Mouse (Mus musculus): ENCODE measurements at regions not wholly inside any gene's neighbourhood (a gene's known extent, or its start where the extent isn't known, plus 50 kb on each side); places are given as distances from the start of the nearest gene placed in this dataset.
A peak's percentile ranks its signal among the peaks of the same experiment; 100 is the strongest.

GRCm38 (mm10) chr9:60931290-60931689 lies 136.9 kb downstream of the Uaca start:
- DNase-seq (ENCODE audit: low read depth, low spot score): no peak
- Histone ChIP-seq H3K27me3 (ENCODE audit: control insufficient read depth, insufficient read depth, low read length, poor library complexity, severe bottlenecking) (no peaks in the 10 kb centered on the region), H3K36me3 (ENCODE audit: control insufficient read depth, insufficient read depth, low read length, poor library complexity, severe bottlenecking) (no peaks in the 10 kb centered on the region)

GRCm38 (mm10) chr9:60936937-60937336 lies 142.6 kb downstream of the Uaca start:
- peak; percentile 41 for DNase-seq (ENCODE audit: low read depth, low spot score)
- H3K27me3 ChIP-seq (ENCODE audit: control insufficient read depth, insufficient read depth, low read length, poor library complexity, severe bottlenecking): no peaks in the 10 kb centered on the region
- no peaks in the 10 kb centered on the region for H3K36me3 ChIP-seq (ENCODE audit: control insufficient read depth, insufficient read depth, low read length, poor library complexity, severe bottlenecking)

DNA sequence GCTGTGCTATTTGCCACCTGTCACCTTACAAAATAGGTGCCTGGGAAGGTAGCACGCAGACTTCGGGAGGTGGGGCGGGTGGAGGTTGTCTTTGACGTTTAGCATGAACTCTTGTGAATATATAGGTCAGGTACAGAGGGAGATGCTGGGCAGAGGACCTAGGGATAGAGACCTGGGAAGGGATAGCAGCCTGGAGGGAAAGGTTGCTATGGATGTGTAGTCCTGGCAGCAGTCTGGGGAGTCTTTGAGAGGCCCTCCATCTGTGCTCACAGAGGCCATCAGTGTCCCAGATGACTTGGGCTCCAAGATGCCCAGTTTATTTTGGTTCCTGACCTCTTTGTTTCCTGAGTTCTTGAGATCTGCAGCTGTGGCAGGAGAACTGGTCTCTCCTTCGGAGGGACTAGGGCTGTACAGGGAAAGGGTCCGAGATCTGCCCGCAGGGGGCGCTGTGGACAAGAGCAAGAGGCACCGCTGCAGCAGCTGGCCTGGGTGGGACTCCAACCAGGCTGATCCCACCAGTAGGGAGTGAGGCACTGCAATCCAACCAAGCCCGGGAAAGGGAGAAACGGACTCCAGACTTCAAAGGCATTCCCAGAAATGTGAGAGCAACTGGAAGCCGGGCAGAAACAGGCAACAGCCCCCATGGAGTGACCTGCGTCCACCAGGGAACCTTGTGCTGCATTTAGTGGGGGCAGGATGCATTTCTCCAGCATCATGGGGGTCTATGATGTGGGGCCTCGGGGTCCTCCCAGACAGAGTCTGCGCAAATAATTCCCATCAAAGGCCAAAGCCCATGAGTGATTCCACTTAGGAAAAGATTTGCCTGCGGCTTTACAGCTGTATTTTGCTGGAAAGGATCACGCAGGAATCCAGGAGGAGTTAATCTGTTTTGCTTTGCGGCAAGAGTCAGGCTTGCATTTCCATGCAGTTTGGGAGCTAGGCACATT lies 145.8 kb downstream of the Uaca start:
- peak; percentile 77 for DNase-seq (ENCODE audit: low read depth, low spot score)
- Histone ChIP-seq H3K27me3 (ENCODE audit: control insufficient read depth, insufficient read depth, low read length, poor library complexity, severe bottlenecking) (no peaks in the 10 kb centered on the region), H3K36me3 (ENCODE audit: control insufficient read depth, insufficient read depth, low read length, poor library complexity, severe bottlenecking) (no peaks in the 10 kb centered on the region)

DNA sequence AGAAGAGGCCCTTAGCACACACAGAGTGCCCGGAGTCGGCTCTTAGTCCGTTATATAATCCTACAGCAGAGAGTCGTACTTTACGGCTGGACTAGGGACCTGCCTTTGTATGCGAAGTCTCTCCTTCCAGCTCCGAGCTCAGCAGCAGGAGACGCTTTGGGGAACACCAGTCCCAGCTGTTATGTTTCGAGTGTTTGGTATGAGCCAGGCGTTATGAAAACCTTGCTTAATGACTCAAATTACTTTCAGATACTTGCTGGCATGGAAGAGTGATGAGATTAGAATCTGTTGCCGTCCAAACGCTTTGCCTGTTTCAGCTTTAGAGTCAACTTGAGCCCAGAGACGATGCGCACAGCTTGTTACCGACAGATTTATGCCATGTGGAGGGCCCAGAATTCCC lies 153.0 kb downstream of the Uaca start:
- DNase-seq (ENCODE audit: low read depth, low spot score): no peak
- Histone ChIP-seq H3K27me3 (ENCODE audit: control insufficient read depth, insufficient read depth, low read length, poor library complexity, severe bottlenecking) (no peaks in the 10 kb centered on the region), H3K36me3 (ENCODE audit: control insufficient read depth, insufficient read depth, low read length, poor library complexity, severe bottlenecking) (no peaks in the 10 kb centered on the region)

GRCm38 (mm10) chr9:60948531-60949070 lies 154.3 kb downstream of the Uaca start:
- no peak for DNase-seq (ENCODE audit: low read depth, low spot score)
- no peaks in the 10 kb centered on the region for H3K36me3 ChIP-seq (ENCODE audit: control insufficient read depth, insufficient read depth, low read length, poor library complexity, severe bottlenecking)
- no peaks in the 10 kb centered on the region for H3K27me3 ChIP-seq (ENCODE audit: control insufficient read depth, insufficient read depth, low read length, poor library complexity, severe bottlenecking)

- Histone ChIP-seq H3K27me3 (ENCODE audit: control insufficient read depth, insufficient read depth, low read length, poor library complexity, severe bottlenecking) (no peaks in the 10 kb centered on the region), H3K36me3 (ENCODE audit: control insufficient read depth, insufficient read depth, low read length, poor library complexity, severe bottlenecking) (no peaks in the 10 kb centered on the region)
- DNase-seq (ENCODE audit: low read depth, low spot score): no peak
These were observed 155.8 kb downstream of the Uaca start for GRCm38 (mm10) chr9:60950161-60950560.

GRCm38 (mm10) chr9:60951071-60951561 lies 156.8 kb downstream of the Uaca start:
- no peak for DNase-seq (ENCODE audit: low read depth, low spot score)
- Histone ChIP-seq H3K36me3 (ENCODE audit: control insufficient read depth, insufficient read depth, low read length, poor library complexity, severe bottlenecking) (no peaks in the 10 kb centered on the region), H3K27me3 (ENCODE audit: control insufficient read depth, insufficient read depth, low read length, poor library complexity, severe bottlenecking) (no peaks in the 10 kb centered on the region)

DNA sequence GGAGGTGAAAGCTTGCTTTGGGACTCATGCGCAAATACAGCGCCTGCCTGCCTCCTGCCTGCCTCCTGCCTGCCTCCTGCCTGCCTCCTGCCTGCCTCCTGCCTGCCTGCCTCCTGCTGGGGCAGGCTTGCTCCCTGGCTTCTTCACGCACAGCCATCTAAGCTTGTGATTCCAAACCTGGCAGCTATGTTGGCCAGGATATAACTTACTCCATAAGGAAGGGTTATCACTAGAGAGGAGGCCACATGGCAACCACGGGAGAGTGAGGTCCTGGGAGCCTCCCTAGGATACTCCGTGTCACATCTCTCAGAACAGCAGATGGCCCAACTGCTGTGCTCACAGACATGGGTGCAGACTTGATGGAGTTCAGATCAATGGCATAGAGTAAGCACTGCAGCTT lies 163.1 kb downstream of the Uaca start:
- no peaks in the 10 kb centered on the region for H3K36me3 ChIP-seq (ENCODE audit: control insufficient read depth, insufficient read depth, low read length, poor library complexity, severe bottlenecking)
- no peaks in the 10 kb centered on the region for H3K27me3 ChIP-seq (ENCODE audit: control insufficient read depth, insufficient read depth, low read length, poor library complexity, severe bottlenecking)
- no peak for DNase-seq (ENCODE audit: low read depth, low spot score)

GRCm38 (mm10) chr9:60959537-60959936 lies 165.2 kb downstream of the Uaca start:
- Histone ChIP-seq H3K36me3 (ENCODE audit: control insufficient read depth, insufficient read depth, low read length, poor library complexity, severe bottlenecking) (no peaks in the 10 kb centered on the region), H3K27me3 (ENCODE audit: control insufficient read depth, insufficient read depth, low read length, poor library complexity, severe bottlenecking) (no peaks in the 10 kb centered on the region)
- DNase-seq (ENCODE audit: low read depth, low spot score): no peak

DNA sequence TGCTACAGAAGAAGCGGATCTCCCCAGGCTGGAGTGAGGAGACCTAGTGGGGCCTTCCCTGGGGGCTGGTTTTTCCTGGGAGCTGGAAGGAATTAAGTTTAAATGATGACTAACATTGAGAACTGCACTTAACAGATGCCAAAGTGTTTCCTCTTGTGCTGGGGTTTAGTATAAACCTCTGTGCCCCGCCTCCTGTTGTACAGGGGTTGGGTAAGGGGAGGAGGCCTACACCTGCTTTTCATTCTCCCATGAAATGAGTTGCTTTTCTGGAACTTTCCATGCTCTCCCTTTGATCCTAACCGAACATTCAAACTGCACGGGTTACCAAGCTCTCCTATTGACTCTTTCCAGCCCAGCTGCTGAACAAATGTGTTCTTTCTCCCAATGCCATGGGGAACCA lies 167.7 kb downstream of the Uaca start:
- Histone ChIP-seq H3K27me3 (ENCODE audit: control insufficient read depth, insufficient read depth, low read length, poor library complexity, severe bottlenecking) (no peaks in the 10 kb centered on the region), H3K36me3 (ENCODE audit: control insufficient read depth, insufficient read depth, low read length, poor library complexity, severe bottlenecking) (no peaks in the 10 kb centered on the region)
- no peak for DNase-seq (ENCODE audit: low read depth, low spot score)

GRCm38 (mm10) chr9:60965641-60966040 lies 171.3 kb downstream of the Uaca start:
- DNase-seq (ENCODE audit: low read depth, low spot score): no peak
- H3K36me3 ChIP-seq (ENCODE audit: control insufficient read depth, insufficient read depth, low read length, poor library complexity, severe bottlenecking): no peaks in the 10 kb centered on the region
- H3K27me3 ChIP-seq (ENCODE audit: control insufficient read depth, insufficient read depth, low read length, poor library complexity, severe bottlenecking): no peaks in the 10 kb centered on the region

- no peaks in the 10 kb centered on the region for H3K36me3 ChIP-seq (ENCODE audit: control insufficient read depth, insufficient read depth, low read length, poor library complexity, severe bottlenecking)
- DNase-seq (ENCODE audit: low read depth, low spot score): peak; percentile 21
- no peaks in the 10 kb centered on the region for H3K27me3 ChIP-seq (ENCODE audit: control insufficient read depth, insufficient read depth, low read length, poor library complexity, severe bottlenecking)
These were observed 174.1 kb downstream of the Uaca start for GRCm38 (mm10) chr9:60968281-60969031.

- Histone ChIP-seq H3K27me3 (ENCODE audit: control insufficient read depth, insufficient read depth, low read length, poor library complexity, severe bottlenecking) (no peaks in the 10 kb centered on the region), H3K36me3 (ENCODE audit: control insufficient read depth, insufficient read depth, low read length, poor library complexity, severe bottlenecking) (no peaks in the 10 kb centered on the region)
- DNase-seq (ENCODE audit: low read depth, low spot score): no peak
These were observed 178.0 kb downstream of the Uaca start for GRCm38 (mm10) chr9:60972201-60972910.

DNA sequence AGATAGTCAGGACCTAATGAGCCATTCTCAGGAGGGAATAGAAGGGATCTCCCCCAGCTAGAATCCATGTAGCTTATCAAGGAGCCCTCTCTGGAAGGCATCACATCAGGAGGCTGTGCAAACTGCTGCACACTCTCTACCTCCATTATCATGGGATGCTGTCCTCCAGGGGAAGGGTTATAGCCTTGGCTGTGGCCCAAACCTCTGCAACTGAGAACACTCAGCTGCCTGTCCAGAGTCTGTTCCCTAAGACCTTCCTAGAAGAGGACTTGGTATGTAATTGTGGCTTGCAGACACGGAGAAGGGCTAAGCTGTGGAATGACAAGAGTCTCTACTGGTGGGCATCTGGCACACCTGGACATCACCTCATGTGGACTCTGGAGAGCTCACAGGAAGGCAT lies 180.2 kb downstream of the Uaca start:
- Histone ChIP-seq H3K36me3 (ENCODE audit: control insufficient read depth, insufficient read depth, low read length, poor library complexity, severe bottlenecking) (no peaks in the 10 kb centered on the region), H3K27me3 (ENCODE audit: control insufficient read depth, insufficient read depth, low read length, poor library complexity, severe bottlenecking) (no peaks in the 10 kb centered on the region)
- no peak for DNase-seq (ENCODE audit: low read depth, low spot score)

All from splenic B cell, adult 2 months (primary cell).